Mouse (Mus musculus): ENCODE measurements around the gene Ift57. TPM values are rescaled to one million over a fixed set of nuclear protein-coding genes. Genes with fewer than 3 reads are reported as not detected.

Ift57 gene
- total and polyA plus RNA-seq, 3 experiments, result 2.9 to 13.7 (median 13.4) TPM

GRCm38 (mm10) chr16:49710188-49710587 is 11.2 kb downstream of the Ift57 start:
- no peaks in the 10 kb centered on the region for H3K36me3 ChIP-seq (ENCODE audit: control insufficient read depth, insufficient read depth, low read length)
- H3K4me1 ChIP-seq (ENCODE audit: control insufficient read depth, insufficient read depth, low read length), result no peaks in the 10 kb centered on the region
- H3K79me2 ChIP-seq (replicated peaks; ENCODE audit: control insufficient read depth, insufficient read depth, low read length), result no peaks in the 10 kb centered on the region
- DNase-seq, result no peak
- TF ChIP-seq POLR2A (IDR thresholded peaks at IDR 0.05; ENCODE audit: insufficient read depth, low read depth, low read length) (no peak), EP300 (IDR thresholded peaks at IDR 0.05; ENCODE audit: insufficient read depth, low read depth, low read length) (no peak), CTCF (IDR thresholded peaks at IDR 0.05) (no peak)
- intact Hi-C loops (cut with DNase I), result no loop called here
- H3K27me3 ChIP-seq (ENCODE audit: control insufficient read depth, insufficient read depth, low read length), result no peaks in the 10 kb centered on the region
- H3K27ac ChIP-seq, result no peak overlapping the region
- no peak overlapping the region for H3K4me3 ChIP-seq
- H3K9ac ChIP-seq (ENCODE audit: low read depth, low read length), result no peak overlapping the region
- WGBS, result 92% methylated on average over 3 of the region's 3 CpGs

- WGBS, result 86% methylated on average over 3 of the region's 3 CpGs
Measured at GRCm38 (mm10) chr16:49713302-49713701, 14.3 kb downstream of the Ift57 start.

GRCm38 (mm10) chr16:49720671-49721070 is 21.6 kb downstream of the Ift57 start:
- Histone ChIP-seq H3K27ac (no peak overlapping the region), H3K27me3 (ENCODE audit: control insufficient read depth, insufficient read depth, low read length) (no peaks in the 10 kb centered on the region), H3K4me3 (no peak overlapping the region), H3K4me1 (ENCODE audit: control insufficient read depth, insufficient read depth, low read length) (no peaks in the 10 kb centered on the region), H3K9ac (ENCODE audit: low read depth, low read length) (no peak overlapping the region), H3K36me3 (ENCODE audit: control insufficient read depth, insufficient read depth, low read length) (no peaks in the 10 kb centered on the region), H3K79me2 (replicated peaks; ENCODE audit: control insufficient read depth, insufficient read depth, low read length) (no peaks in the 10 kb centered on the region)
- DNase-seq, result no peak
- intact Hi-C loops (cut with DNase I), result no loop called here
- 86% methylated on average over 2 of the region's 2 CpGs for WGBS
- TF ChIP-seq POLR2A (IDR thresholded peaks at IDR 0.05; ENCODE audit: insufficient read depth, low read depth, low read length), result no peak
- TF ChIP-seq CTCF (IDR thresholded peaks at IDR 0.05), result no peak
- TF ChIP-seq EP300 (IDR thresholded peaks at IDR 0.05; ENCODE audit: insufficient read depth, low read depth, low read length), result no peak

More at GRCm38 (mm10) chr16:49713302-49713701, 14.3 kb downstream of the Ift57 start:
- intact Hi-C loops (cut with DNase I), result no loop called here
- Histone ChIP-seq H3K9ac (ENCODE audit: low read depth, low read length) (no peak overlapping the region), H3K27ac (no peak overlapping the region), H3K79me2 (replicated peaks; ENCODE audit: control insufficient read depth, insufficient read depth, low read length) (no peaks in the 10 kb centered on the region), H3K4me3 (no peak overlapping the region), H3K27me3 (ENCODE audit: control insufficient read depth, insufficient read depth, low read length) (no peaks in the 10 kb centered on the region), H3K36me3 (ENCODE audit: control insufficient read depth, insufficient read depth, low read length) (no peaks in the 10 kb centered on the region), H3K4me1 (ENCODE audit: control insufficient read depth, insufficient read depth, low read length) (no peaks in the 10 kb centered on the region)
- DNase-seq, result no peak
- TF ChIP-seq EP300 (IDR thresholded peaks at IDR 0.05; ENCODE audit: insufficient read depth, low read depth, low read length) (no peak), POLR2A (IDR thresholded peaks at IDR 0.05; ENCODE audit: insufficient read depth, low read depth, low read length) (no peak), CTCF (IDR thresholded peaks at IDR 0.05) (no peak)

GRCm38 (mm10) chr16:49721678-49722077 is 22.6 kb downstream of the Ift57 start:
- no peaks in the 10 kb centered on the region for H3K27me3 ChIP-seq (ENCODE audit: control insufficient read depth, insufficient read depth, low read length)
- H3K9ac ChIP-seq (ENCODE audit: low read depth, low read length), result no peak overlapping the region
- no peak overlapping the region for H3K4me3 ChIP-seq
- no peaks in the 10 kb centered on the region for H3K79me2 ChIP-seq (replicated peaks; ENCODE audit: control insufficient read depth, insufficient read depth, low read length)
- intact Hi-C loops (cut with DNase I), result no loop called here
- no peak for DNase-seq
- no peak for TF ChIP-seq CTCF (IDR thresholded peaks at IDR 0.05)
- no peaks in the 10 kb centered on the region for H3K4me1 ChIP-seq (ENCODE audit: control insufficient read depth, insufficient read depth, low read length)
- no peak overlapping the region for H3K27ac ChIP-seq
- H3K36me3 ChIP-seq (ENCODE audit: control insufficient read depth, insufficient read depth, low read length), result no peaks in the 10 kb centered on the region
- 52% methylated on average over 5 of the region's 5 CpGs for WGBS

GRCm38 (mm10) chr16:49723222-49723621 is 24.2 kb downstream of the Ift57 start:
- WGBS, result 78% methylated on average over 4 of the region's 4 CpGs
- H3K4me3 ChIP-seq, result no peak overlapping the region
- no peaks in the 10 kb centered on the region for H3K4me1 ChIP-seq (ENCODE audit: control insufficient read depth, insufficient read depth, low read length)
- no peak overlapping the region for H3K27ac ChIP-seq
- no peak for DNase-seq
- H3K79me2 ChIP-seq (replicated peaks; ENCODE audit: control insufficient read depth, insufficient read depth, low read length), result no peaks in the 10 kb centered on the region
- intact Hi-C loops (cut with DNase I), result no loop called here
- no peaks in the 10 kb centered on the region for H3K27me3 ChIP-seq (ENCODE audit: control insufficient read depth, insufficient read depth, low read length)
- no peak overlapping the region for H3K9ac ChIP-seq (ENCODE audit: low read depth, low read length)
- no peaks in the 10 kb centered on the region for H3K36me3 ChIP-seq (ENCODE audit: control insufficient read depth, insufficient read depth, low read length)
- no peak for TF ChIP-seq POLR2A (IDR thresholded peaks at IDR 0.05; ENCODE audit: insufficient read depth, low read depth, low read length)
- TF ChIP-seq EP300 (IDR thresholded peaks at IDR 0.05; ENCODE audit: insufficient read depth, low read depth, low read length), result no peak
- TF ChIP-seq CTCF (IDR thresholded peaks at IDR 0.05), result no peak

GRCm38 (mm10) chr16:49724232-49724631 is 25.2 kb downstream of the Ift57 start:
- no peak overlapping the region for H3K9ac ChIP-seq (ENCODE audit: low read depth, low read length)
- no peak overlapping the region for H3K4me3 ChIP-seq
- no peaks in the 10 kb centered on the region for H3K36me3 ChIP-seq (ENCODE audit: control insufficient read depth, insufficient read depth, low read length)
- WGBS, result 88% methylated on average over 5 of the region's 5 CpGs
- H3K4me1 ChIP-seq (ENCODE audit: control insufficient read depth, insufficient read depth, low read length), result no peaks in the 10 kb centered on the region
- intact Hi-C loops (cut with DNase I), result no loop called here
- DNase-seq, result no peak
- no peak overlapping the region for H3K27ac ChIP-seq
- TF ChIP-seq POLR2A (IDR thresholded peaks at IDR 0.05; ENCODE audit: insufficient read depth, low read depth, low read length), result no peak
- no peak for TF ChIP-seq CTCF (IDR thresholded peaks at IDR 0.05)
- no peak for TF ChIP-seq EP300 (IDR thresholded peaks at IDR 0.05; ENCODE audit: insufficient read depth, low read depth, low read length)
- H3K79me2 ChIP-seq (replicated peaks; ENCODE audit: control insufficient read depth, insufficient read depth, low read length), result no peaks in the 10 kb centered on the region
- no peaks in the 10 kb centered on the region for H3K27me3 ChIP-seq (ENCODE audit: control insufficient read depth, insufficient read depth, low read length)

All from heart, adult 2 months (tissue).